Mouse (Mus musculus) heart, embryonic 16.5 days (tissue): ENCODE measurements around the gene Ddx42. TPM values are rescaled to one million over a fixed set of nuclear protein-coding genes. Genes with fewer than 3 reads are reported as not detected.

ENCODE experiments used
- ATAC-seq: fragments of 200-750 bp; cut with Nextera tagmentation; replicated peaks from 2 replicates; pipeline ENCODE4 v1.8.0; 2017; ENCODE audit warnings: moderate number of reproducible peaks; ENCODE audit not compliant: insufficient read depth, low FRiP score; ENCODE audit errors: extremely low read depth
- H3K27ac ChIP-seq: fragments of 300-500 bp; sonication (generic); 2 replicates; pipeline ENCODE4 v1.5.1; 2014; ENCODE audit warnings: mild to moderate bottlenecking, low read length, control low read depth, moderate library complexity
- H3K27me3 ChIP-seq: fragments of 300-500 bp; sonication (generic); 2 replicates; pipeline ENCODE4 v1.6.1; 2014; ENCODE audit warnings: low read length, mixed read lengths; ENCODE audit not compliant: control insufficient read depth, insufficient read depth
- H3K36me3 ChIP-seq: fragments of 300-500 bp; sonication (generic); 2 replicates; pipeline ENCODE4 v1.6.1; 2014; ENCODE audit not compliant: control insufficient read depth, insufficient read depth
- H3K4me1 ChIP-seq: fragments of 300-500 bp; sonication (generic); 2 replicates; pipeline ENCODE4 v1.6.1; 2014; ENCODE audit warnings: low read length, mixed read lengths; ENCODE audit not compliant: control insufficient read depth, insufficient read depth
- H3K4me2 ChIP-seq: fragments of 300-500 bp; sonication (generic); 2 replicates; pipeline ENCODE4 v1.6.1; 2014; ENCODE audit warnings: low read depth, mild to moderate bottlenecking, control low read depth, low read length
- H3K4me3 ChIP-seq: fragments of 300-500 bp; sonication (generic); 2 replicates; pipeline ENCODE4 v1.5.1; 2014; ENCODE audit warnings: mild to moderate bottlenecking, control low read depth, low read length
- H3K9ac ChIP-seq: fragments of 300-500 bp; sonication (generic); 2 replicates; pipeline ENCODE4 v1.6.1; 2014; ENCODE audit warnings: low read length, control low read depth
- H3K9me3 ChIP-seq: fragments of 300-500 bp; sonication (generic); replicated peaks from 2 replicates; pipeline ENCODE4 v1.6.1; 2016; ENCODE audit warnings: low read length; ENCODE audit not compliant: control insufficient read depth
- WGBS: fragments of 180-500 bp; shearing (Covaris S2); extraction: QIAGEN DNeasy Blood & Tissue Kit; methylation state at CpG from one replicate; pipeline ENCODE4 v1.1.7; 2014; 5-methylcytosine and 5-hydroxymethylcytosine counted together
- polyA plus RNA-seq: library from polyadenylated mRNA; unstranded; fragments of >200 nt; fragmentation: Nextera tagmentation; extraction: Ambion mirVana; gene quantifications from 2 replicates; pipeline ENCODE4 v1.2.1, GENCODE M21; 2015

Ddx42 gene
- 46.5 and 47.2 TPM in 2 replicates for polyA plus RNA-seq

DNA sequence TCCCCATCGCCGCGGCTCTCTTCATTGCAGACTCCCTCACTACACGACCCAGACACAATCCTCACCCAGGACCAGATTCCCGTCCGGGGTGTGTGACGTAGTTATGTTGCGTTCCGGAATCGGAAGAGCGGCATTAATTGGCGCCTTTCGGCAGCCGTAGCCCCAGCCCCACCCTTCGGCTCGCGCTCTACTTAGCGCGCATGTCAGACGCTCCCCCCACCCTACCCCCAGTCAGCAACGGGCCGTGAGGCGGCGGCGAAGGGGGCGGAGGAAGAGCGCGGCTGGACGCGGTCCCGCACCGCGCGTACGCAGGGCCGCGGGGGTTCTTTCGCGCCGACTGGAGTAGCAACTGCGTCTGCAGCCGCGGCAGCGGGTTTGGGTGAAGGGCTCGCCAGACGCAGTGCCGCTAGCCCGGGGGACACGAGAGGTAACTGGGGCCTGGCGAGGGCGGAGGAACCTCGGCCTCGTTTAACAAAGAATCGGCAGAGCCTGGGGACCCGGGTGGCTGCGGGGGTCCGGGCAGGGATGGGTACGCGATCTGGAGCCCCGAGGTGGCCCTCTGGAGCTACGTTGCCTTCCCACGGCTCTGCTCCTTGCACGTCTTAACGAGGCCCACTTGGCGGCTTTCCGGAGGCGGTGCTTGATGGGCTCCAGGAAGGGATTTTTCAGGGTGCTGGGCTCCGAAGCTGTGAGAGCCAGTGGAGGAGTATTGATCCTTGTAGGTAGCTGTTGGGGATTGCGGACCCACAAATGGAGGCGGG, at the start of gene Ddx42:
Ddx42 (plus strand) TSS at position 197 of the 761 bp plus-strand sequence.
- peak; percentile 89 for ATAC-seq
- Histone ChIP-seq H3K4me1 (peaks cover 33% of the 10 kb centered on the region), H3K9ac (peak within 1 kb of the TSS; percentile 99), H3K36me3 (peaks cover 1% of the 10 kb centered on the region), H3K9me3 (no peaks in the 10 kb centered on the region), H3K4me3 (peak within 1 kb of the TSS; percentile 99), H3K27ac (peak within 1 kb of the TSS; percentile 98), H3K27me3 (no peaks in the 10 kb centered on the region), H3K4me2 (peak within 1 kb of the TSS; percentile 82)
- under 1% methylated on average over 70 of the region's 70 CpGs for WGBS

GRCm38 (mm10) chr11:106167435-106167834, 49.3 kb upstream of the Ddx42 start:
- Histone ChIP-seq H3K27ac (peak overlapping the region; percentile 24; the same call in 1 of the 2 replicates), H3K4me3 (no peak overlapping the region), H3K4me2 (no peak overlapping the region), H3K9me3 (no peaks in the 10 kb centered on the region), H3K27me3 (no peaks in the 10 kb centered on the region), H3K9ac (no peak overlapping the region), H3K36me3 (peaks cover 22% of the 10 kb centered on the region), H3K4me1 (no peaks in the 10 kb centered on the region)
- no peak for ATAC-seq
- 75% methylated on average over 5 of the region's 5 CpGs for WGBS

DNA sequence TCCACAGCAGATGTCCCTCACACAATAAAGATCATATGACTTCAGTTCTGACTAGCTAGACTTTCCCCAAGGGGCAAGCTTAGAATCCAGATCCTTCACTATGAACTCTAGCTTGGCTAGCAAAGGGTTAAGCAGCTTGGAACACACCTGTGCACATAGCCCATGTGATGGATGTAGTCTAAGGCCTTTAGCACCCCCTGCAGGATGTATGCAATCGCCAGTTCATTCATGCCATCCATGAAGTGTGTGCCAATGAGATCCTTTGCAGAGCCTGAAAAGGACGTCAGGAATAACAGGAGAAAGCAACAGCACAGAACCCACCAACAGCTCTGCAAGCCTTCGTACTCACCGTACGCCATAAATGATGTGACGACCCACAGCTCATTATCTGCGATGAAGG, 45.9 kb upstream of the Ddx42 start:
- H3K9ac ChIP-seq, result no peak overlapping the region
- 79% methylated on average over 7 of the region's 7 CpGs for WGBS

GRCm38 (mm10) chr11:106173228-106173627, 43.5 kb upstream of the Ddx42 start:
- no peak for ATAC-seq
- no peaks in the 10 kb centered on the region for H3K9me3 ChIP-seq
- H3K36me3 ChIP-seq, result 0 out of 2 replicates have a peak, but pooled peaks cover 4% of the 10 kb centered on the region
- no peak overlapping the region for H3K9ac ChIP-seq
- H3K4me1 ChIP-seq, result no peaks in the 10 kb centered on the region
- no peaks in the 10 kb centered on the region for H3K27me3 ChIP-seq
- H3K4me3 ChIP-seq, result no peak overlapping the region
- H3K27ac ChIP-seq, result no peak overlapping the region
- WGBS, result 86% methylated on average over 2 of the region's 2 CpGs
- H3K4me2 ChIP-seq, result no peak overlapping the region

More for the DNA sequence above, 45.9 kb upstream of the Ddx42 start:
- Histone ChIP-seq H3K9me3 (no peaks in the 10 kb centered on the region), H3K27ac (no peak overlapping the region), H3K27me3 (no peaks in the 10 kb centered on the region), H3K4me3 (no peak overlapping the region), H3K4me1 (no peaks in the 10 kb centered on the region), H3K4me2 (no peak overlapping the region), H3K36me3 (peaks cover 16% of the 10 kb centered on the region)
- no peak for ATAC-seq

DNA sequence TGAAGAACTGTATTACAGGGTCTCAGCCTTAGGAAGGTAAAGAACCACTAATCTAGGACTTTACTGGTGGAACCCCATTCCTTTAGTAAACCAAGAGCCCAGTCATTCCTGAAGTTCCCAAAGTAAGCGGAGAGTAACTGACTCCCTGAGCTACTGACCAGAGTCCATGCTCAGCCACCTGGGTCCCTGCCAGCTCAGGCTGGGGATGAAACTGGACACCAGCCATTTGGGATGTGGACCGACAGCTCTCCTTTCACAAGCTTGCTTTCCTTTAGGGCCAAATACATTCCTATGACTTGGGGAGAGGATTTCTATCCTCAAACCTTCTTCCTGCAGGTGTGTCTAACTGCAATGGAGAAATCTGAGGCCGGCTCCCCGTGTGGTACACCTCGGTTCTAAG, 42.4 kb upstream of the Ddx42 start:
- ATAC-seq, result no peak
- WGBS, result 71% methylated on average over 5 of the region's 5 CpGs
- no peaks in the 10 kb centered on the region for H3K27me3 ChIP-seq
- no peak overlapping the region for H3K27ac ChIP-seq
- no peak overlapping the region for H3K4me3 ChIP-seq
- H3K4me2 ChIP-seq, result no peak overlapping the region
- no peaks in the 10 kb centered on the region for H3K4me1 ChIP-seq
- H3K9ac ChIP-seq, result no peak overlapping the region
- H3K9me3 ChIP-seq, result no peaks in the 10 kb centered on the region
- H3K36me3 ChIP-seq, result 0 out of 2 replicates have a peak, but pooled peaks cover 2% of the 10 kb centered on the region

DNA sequence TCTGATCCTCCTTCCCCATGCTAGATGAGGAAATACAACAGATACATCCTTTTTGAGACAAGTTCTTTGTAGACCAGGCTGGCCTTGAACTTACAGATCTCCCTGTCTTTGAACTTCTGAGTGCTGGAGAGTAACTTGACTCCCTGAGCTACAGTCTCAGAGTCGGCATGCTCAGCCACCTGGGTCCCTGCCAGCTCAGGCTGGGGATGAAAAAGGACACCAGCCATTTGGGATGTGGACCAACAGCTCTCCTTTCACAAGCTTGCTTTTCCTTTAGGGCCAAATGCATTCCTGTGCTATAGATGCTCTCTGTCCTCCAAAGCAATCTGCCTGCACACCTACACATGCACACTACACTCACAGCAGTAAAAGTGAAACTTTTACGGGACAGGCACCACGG, 41.6 kb upstream of the Ddx42 start:
- 55% methylated on average over 3 of the region's 3 CpGs for WGBS
- H3K4me3 ChIP-seq, result no peak overlapping the region
- 0 out of 2 replicates have a peak, but pooled peaks cover 2% of the 10 kb centered on the region for H3K4me1 ChIP-seq
- no peaks in the 10 kb centered on the region for H3K27me3 ChIP-seq
- H3K27ac ChIP-seq, result no peak overlapping the region
- H3K9me3 ChIP-seq, result no peaks in the 10 kb centered on the region
- H3K4me2 ChIP-seq, result no peak overlapping the region
- 0 out of 2 replicates have a peak, but pooled peaks cover 2% of the 10 kb centered on the region for H3K36me3 ChIP-seq
- ATAC-seq, result no peak
- H3K9ac ChIP-seq, result no peak overlapping the region

GRCm38 (mm10) chr11:106176372-106176771, 40.4 kb upstream of the Ddx42 start:
- H3K4me1 ChIP-seq, result 0 out of 2 replicates have a peak, but pooled peaks cover 2% of the 10 kb centered on the region
- no peaks in the 10 kb centered on the region for H3K27me3 ChIP-seq
- no peak for ATAC-seq
- WGBS, result 66% methylated on average over 5 of the region's 5 CpGs
- no peaks in the 10 kb centered on the region for H3K9me3 ChIP-seq
- no peak overlapping the region for H3K9ac ChIP-seq
- H3K27ac ChIP-seq, result no peak overlapping the region
- no peak overlapping the region for H3K4me3 ChIP-seq
- no peak overlapping the region for H3K4me2 ChIP-seq
- 0 out of 2 replicates have a peak, but pooled peaks cover 2% of the 10 kb centered on the region for H3K36me3 ChIP-seq

- Histone ChIP-seq H3K4me2 (no peak overlapping the region), H3K27ac (no peak overlapping the region), H3K4me1 (0 out of 2 replicates have a peak, but pooled peaks cover 2% of the 10 kb centered on the region), H3K36me3 (peaks cover 2% of the 10 kb centered on the region; the same call in 1 of the 2 replicates), H3K27me3 (no peaks in the 10 kb centered on the region), H3K9ac (no peak overlapping the region), H3K4me3 (no peak overlapping the region), H3K9me3 (no peaks in the 10 kb centered on the region)
- ATAC-seq, result no peak
- 60% methylated on average over 5 of the region's 5 CpGs for WGBS
Observed at GRCm38 (mm10) chr11:106178036-106178782, 38.5 kb upstream of the Ddx42 start.
